Mouse (Mus musculus): ENCODE measurements around the gene Asgr1. TPM values are rescaled to one million over a fixed set of nuclear protein-coding genes. Genes with fewer than 3 reads are reported as not detected.
"Not testable (repeated sequence)": the region's sequence is repeated elsewhere in the genome, so short reads cannot be mapped to it uniquely, and the experiment has no call there.

Gene Asgr1
- total RNA-seq (2021): not detected
- long read RNA-seq, experiment 1: 0 reads
- long read RNA-seq, experiment 2: 0 reads

- DNase-seq (ENCODE audit: low spot score): no peak
Measured at GRCm38 (mm10) chr11:70053898-70054570, at the start of gene Asgr1. Asgr1 (plus strand) TSS chr11:70054085.

GRCm38 (mm10) chr11:70005521-70005920 lies 48.4 kb upstream of the Asgr1 start:
- DNase-seq (ENCODE audit: low spot score): no peak

- no peak for DNase-seq (ENCODE audit: low spot score)
Measured at GRCm38 (mm10) chr11:70010033-70010432, 43.9 kb upstream of the Asgr1 start.

GRCm38 (mm10) chr11:70010548-70010947 lies 43.3 kb upstream of the Asgr1 start:
- no peak for DNase-seq (ENCODE audit: low spot score)

GRCm38 (mm10) chr11:70010961-70011360 lies 42.9 kb upstream of the Asgr1 start:
- DNase-seq (ENCODE audit: low spot score): no peak

- no peak for DNase-seq (ENCODE audit: low spot score)
Measured at GRCm38 (mm10) chr11:70012931-70013330, 41.0 kb upstream of the Asgr1 start.

GRCm38 (mm10) chr11:70013408-70013807 lies 40.5 kb upstream of the Asgr1 start:
- no peak for DNase-seq (ENCODE audit: low spot score)

- DNase-seq (ENCODE audit: low spot score): no peak
Measured at GRCm38 (mm10) chr11:70014051-70014450, 39.8 kb upstream of the Asgr1 start.

GRCm38 (mm10) chr11:70014880-70015558 lies 38.9 kb upstream of the Asgr1 start, which contains the start of gene Acadvl:
Acadvl (minus strand) TSS chr11:70015411.
- peak; percentile 92 for DNase-seq (ENCODE audit: low spot score)

- DNase-seq (ENCODE audit: low spot score): no peak
Measured at GRCm38 (mm10) chr11:70015677-70016076, 38.2 kb upstream of the Asgr1 start.

GRCm38 (mm10) chr11:70016177-70016576 lies 37.7 kb upstream of the Asgr1 start:
- DNase-seq (ENCODE audit: low spot score): not testable (repeated sequence)

- DNase-seq (ENCODE audit: low spot score): no peak
Measured at GRCm38 (mm10) chr11:70016669-70017068, 37.2 kb upstream of the Asgr1 start, which contains the start of gene Dlg4. Dlg4 (plus strand) TSS chr11:70016942.

GRCm38 (mm10) chr11:70017199-70017767 lies 36.6 kb upstream of the Asgr1 start:
- DNase-seq (ENCODE audit: low spot score): no peak

GRCm38 (mm10) chr11:70018131-70018990 lies 35.5 kb upstream of the Asgr1 start:
- DNase-seq (ENCODE audit: low spot score): no peak

GRCm38 (mm10) chr11:70019495-70020021 lies 34.3 kb upstream of the Asgr1 start:
- no peak for DNase-seq (ENCODE audit: low spot score)

GRCm38 (mm10) chr11:70020022-70020631 lies 33.8 kb upstream of the Asgr1 start:
- DNase-seq (ENCODE audit: low spot score): no peak

GRCm38 (mm10) chr11:70020731-70021263 lies 33.1 kb upstream of the Asgr1 start:
- peak; percentile 87 for DNase-seq (ENCODE audit: low spot score)

GRCm38 (mm10) chr11:70021264-70022132 lies 32.4 kb upstream of the Asgr1 start:
- DNase-seq (ENCODE audit: low spot score): peak; percentile 99

GRCm38 (mm10) chr11:70023481-70024150 lies 30.3 kb upstream of the Asgr1 start:
- DNase-seq (ENCODE audit: low spot score): no peak
